Mouse (Mus musculus) ES-E14 (cell line): ENCODE measurements around the gene Smad5.

Source experiments
- HCFC1 ChIP-seq: IDR thresholded peaks from 2 replicates; pipeline ENCODE4 v1.6.1; 2012; ENCODE audit warnings: low read length, inconsistent platforms, borderline replicate concordance; ENCODE audit not compliant: insufficient read depth
- MAFK ChIP-seq: IDR thresholded peaks from 2 replicates; pipeline ENCODE4 v1.6.1; 2014; ENCODE audit warnings: mild to moderate bottlenecking, low read depth, low read length, inconsistent platforms; ENCODE audit not compliant: insufficient read depth
- ZNF384 ChIP-seq: IDR thresholded peaks from 2 replicates; pipeline ENCODE4 v1.6.1; 2012; ENCODE audit warnings: low read depth, low read length, inconsistent platforms

DNA sequence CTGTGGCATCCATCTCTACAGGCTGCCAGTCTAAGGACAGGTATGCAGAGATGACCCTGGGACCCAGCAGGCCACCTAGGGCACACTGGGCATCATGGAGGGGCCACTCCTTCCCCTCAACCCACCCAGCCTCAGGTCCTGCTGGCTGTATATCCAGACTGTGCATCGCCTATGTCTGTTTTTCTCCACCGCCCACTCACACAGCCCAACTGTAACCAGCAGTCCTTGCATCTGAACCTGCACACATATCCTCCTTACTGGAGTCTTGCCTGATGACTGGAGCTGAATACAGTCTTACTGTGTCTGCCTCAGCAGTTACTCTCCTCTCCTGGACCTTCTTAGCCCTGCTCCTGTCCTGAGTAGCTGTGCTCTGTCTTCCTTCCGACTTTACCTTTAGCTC lies 78.9 kb downstream of the Smad5 start:
- TF ChIP-seq ZNF384, result no peak
- no peak for TF ChIP-seq HCFC1
- no peak for TF ChIP-seq MAFK
